Mouse (Mus musculus): Measurements from ENCODE around the gene Tm9sf3.

DNA sequence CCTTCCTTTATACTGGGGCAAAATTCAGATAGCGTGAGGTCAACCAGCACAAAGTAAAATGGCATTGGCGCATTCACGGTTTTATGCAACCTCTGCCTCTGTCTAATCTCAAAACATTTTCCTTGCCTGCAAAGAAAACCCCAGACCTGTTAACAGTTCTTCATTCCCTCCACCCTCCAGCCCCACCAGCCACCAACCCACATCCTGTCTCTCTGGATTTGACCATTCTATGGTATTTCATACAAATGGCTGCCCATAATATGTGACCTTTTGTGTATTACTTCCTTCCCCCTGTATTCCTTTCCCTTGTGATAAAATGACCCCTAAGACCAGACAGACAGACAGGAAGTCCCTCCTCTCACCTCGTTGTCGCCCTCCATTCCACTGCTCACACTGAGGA, 18.9 kb upstream of the Tm9sf3 start:
- no peak for TF ChIP-seq CTCF (IDR thresholded peaks at IDR 0.05 in 2 of 3, conservative IDR thresholded peaks at IDR 0.05 in 1 of 3; ENCODE audit: control insufficient read depth in 1 of 3, insufficient read depth in 1 of 3, low read depth in 2 of 3, low read length in 3 of 3, poor library complexity in 1 of 3, severe bottlenecking in 1 of 3)
- TF ChIP-seq UBTF (IDR thresholded peaks at IDR 0.05; ENCODE audit: borderline replicate concordance, insufficient read depth, low read depth, low read length), result no peak
- TF ChIP-seq MAX (IDR thresholded peaks at IDR 0.05; ENCODE audit: low read length), result no peak
- no peak for TF ChIP-seq GATA1 (IDR thresholded peaks at IDR 0.05; ENCODE audit: low read depth, low read length)
- TF ChIP-seq BHLHE40 (IDR thresholded peaks at IDR 0.05; ENCODE audit: borderline replicate concordance, low read depth, low read length), result no peak
- no peak for TF ChIP-seq TCF12 (IDR thresholded peaks at IDR 0.05; ENCODE audit: low read depth, low read length)
- no peak for TF ChIP-seq MAFK (IDR thresholded peaks at IDR 0.05; ENCODE audit: borderline replicate concordance, low read depth, low read length)
- TF ChIP-seq POLR2A (IDR thresholded peaks at IDR 0.05; ENCODE audit: control insufficient read depth in 1 of 2, insufficient read depth in 1 of 2, low read depth in 1 of 2, low read length in 2 of 2, poor library complexity in 1 of 2), result no peak
- TF ChIP-seq USF2 (IDR thresholded peaks at IDR 0.05; ENCODE audit: borderline replicate concordance in 1 of 2, insufficient read depth in 1 of 2, low read depth in 1 of 2, low read length in 2 of 2), result no peak
